Mouse (Mus musculus): ENCODE measurements around the gene Fxyd3. TPM values are rescaled to one million over a fixed set of nuclear protein-coding genes. Genes with fewer than 3 reads are reported as not detected.
A peak's percentile ranks its signal among the peaks of the same experiment; 100 is the strongest.

The Fxyd3 gene
- total RNA-seq, 1 experiment from 2014 or later: not detected

- ATAC-seq (replicated peaks in 1 of 2; ENCODE audit: insufficient read depth in 1 of 2, low FRiP score in 2 of 2, low TSS enrichment in 1 of 2, low read depth in 1 of 2, poor library complexity in 2 of 2, severe bottlenecking in 2 of 2): peak; percentile 54 to 70
Measured at GRCm38 (mm10) chr7:31106166-31106565, 29.7 kb upstream of the Fxyd3 start.

GRCm38 (mm10) chr7:31105061-31105768 lies 28.7 kb upstream of the Fxyd3 start:
- peak in 1 of 2 experiments; percentile 18; a peak in 1 of 4 replicates for ATAC-seq (replicated peaks in 1 of 2; ENCODE audit: insufficient read depth in 1 of 2, low FRiP score in 2 of 2, low TSS enrichment in 1 of 2, low read depth in 1 of 2, poor library complexity in 2 of 2, severe bottlenecking in 2 of 2)

DNA sequence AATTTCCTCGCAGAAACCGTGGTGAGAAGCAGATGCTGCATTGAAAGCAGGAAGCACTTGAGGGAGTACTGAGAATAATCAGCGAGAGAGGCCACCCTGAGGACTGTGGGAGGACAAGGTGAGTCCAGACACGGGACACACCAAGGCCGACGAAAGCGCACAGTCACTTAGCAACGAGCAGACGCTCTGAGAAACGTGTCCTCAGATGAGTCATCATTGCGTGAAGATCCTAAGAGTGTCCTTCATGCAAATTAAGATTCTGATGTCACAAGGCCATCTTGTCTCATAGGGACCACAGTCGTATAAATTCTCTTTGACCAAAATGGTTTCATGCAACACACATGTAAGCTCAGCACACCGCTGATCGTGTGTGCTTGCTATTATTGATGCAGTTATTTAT lies 24.3 kb upstream of the Fxyd3 start:
- ATAC-seq (replicated peaks in 1 of 2; ENCODE audit: insufficient read depth in 1 of 2, low FRiP score in 2 of 2, low TSS enrichment in 1 of 2, low read depth in 1 of 2, poor library complexity in 2 of 2, severe bottlenecking in 2 of 2): no peak

- no peak for ATAC-seq (replicated peaks in 1 of 2; ENCODE audit: insufficient read depth in 1 of 2, low FRiP score in 2 of 2, low TSS enrichment in 1 of 2, low read depth in 1 of 2, poor library complexity in 2 of 2, severe bottlenecking in 2 of 2)
Measured at GRCm38 (mm10) chr7:31099612-31099982, 23.1 kb upstream of the Fxyd3 start.

- ATAC-seq (replicated peaks in 1 of 2; ENCODE audit: insufficient read depth in 1 of 2, low FRiP score in 2 of 2, low TSS enrichment in 1 of 2, low read depth in 1 of 2, poor library complexity in 2 of 2, severe bottlenecking in 2 of 2): no peak
Measured at GRCm38 (mm10) chr7:31098697-31099611, 22.4 kb upstream of the Fxyd3 start.

DNA sequence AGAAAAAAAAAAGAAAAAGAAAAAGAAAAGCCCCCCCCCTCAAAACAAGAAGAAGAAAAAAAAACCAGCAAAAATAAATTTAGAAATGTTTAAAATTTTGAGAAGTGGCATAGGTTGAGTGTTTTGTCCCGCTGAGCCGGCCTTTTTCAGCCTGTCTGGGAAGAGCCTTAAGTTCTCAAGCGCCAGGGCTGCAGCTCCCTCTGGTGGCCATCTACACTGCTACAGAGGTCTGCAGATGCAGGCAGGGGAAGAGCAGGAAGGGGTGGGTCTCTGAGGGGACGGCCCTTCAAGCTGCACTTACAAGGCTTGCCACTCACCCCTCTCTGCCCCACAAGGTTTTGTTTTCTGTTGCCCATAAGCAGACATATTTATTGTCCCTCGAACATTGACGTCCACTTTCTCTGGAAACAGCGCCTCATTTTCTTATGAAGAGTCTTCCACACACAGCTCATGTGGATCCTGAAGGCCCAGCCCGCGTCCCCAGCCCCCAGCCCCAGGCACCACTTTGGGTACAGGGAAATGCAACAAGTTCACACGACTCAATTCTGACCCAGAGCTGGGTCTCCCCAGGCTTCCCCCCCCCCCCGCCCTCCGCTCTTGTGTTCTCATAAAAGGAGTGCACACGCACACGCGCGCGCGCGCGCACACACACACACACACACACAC lies 21.2 kb upstream of the Fxyd3 start:
- peak; percentile 91 to 96 for ATAC-seq (replicated peaks in 1 of 2; ENCODE audit: insufficient read depth in 1 of 2, low FRiP score in 2 of 2, low TSS enrichment in 1 of 2, low read depth in 1 of 2, poor library complexity in 2 of 2, severe bottlenecking in 2 of 2)

DNA sequence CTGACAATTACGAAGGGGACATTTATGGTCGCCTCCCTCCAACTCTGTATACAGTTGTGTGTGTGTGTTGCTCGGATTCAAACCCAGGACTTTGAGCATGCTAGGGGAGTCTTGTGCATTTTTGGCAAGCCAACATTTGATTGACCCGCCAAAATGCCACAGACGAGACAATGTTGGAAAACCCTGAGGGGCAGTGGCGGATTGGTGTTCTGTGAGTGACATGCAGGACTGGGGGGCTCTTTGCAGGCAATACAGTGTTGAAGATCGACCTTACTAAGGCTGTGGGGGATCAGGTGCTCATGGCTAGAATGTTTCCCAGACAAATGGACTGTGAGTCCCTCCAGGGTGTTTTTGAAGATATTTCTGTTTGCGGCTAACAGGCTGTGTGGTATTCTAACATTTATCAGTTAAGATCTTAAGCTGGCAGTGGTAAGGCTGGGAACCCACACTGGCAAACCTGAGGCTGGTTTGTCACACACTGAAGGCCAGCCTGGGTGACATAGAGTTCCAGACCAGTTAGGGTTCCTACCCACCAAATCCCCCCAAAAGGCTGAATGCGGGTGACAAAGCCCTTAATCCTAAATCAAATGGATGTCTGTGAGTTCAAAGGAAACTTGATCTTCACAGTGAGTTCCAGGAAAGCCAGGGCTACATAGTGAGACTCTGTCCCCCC lies 20.5 kb upstream of the Fxyd3 start:
- no peak for ATAC-seq (replicated peaks in 1 of 2; ENCODE audit: insufficient read depth in 1 of 2, low FRiP score in 2 of 2, low TSS enrichment in 1 of 2, low read depth in 1 of 2, poor library complexity in 2 of 2, severe bottlenecking in 2 of 2)

DNA sequence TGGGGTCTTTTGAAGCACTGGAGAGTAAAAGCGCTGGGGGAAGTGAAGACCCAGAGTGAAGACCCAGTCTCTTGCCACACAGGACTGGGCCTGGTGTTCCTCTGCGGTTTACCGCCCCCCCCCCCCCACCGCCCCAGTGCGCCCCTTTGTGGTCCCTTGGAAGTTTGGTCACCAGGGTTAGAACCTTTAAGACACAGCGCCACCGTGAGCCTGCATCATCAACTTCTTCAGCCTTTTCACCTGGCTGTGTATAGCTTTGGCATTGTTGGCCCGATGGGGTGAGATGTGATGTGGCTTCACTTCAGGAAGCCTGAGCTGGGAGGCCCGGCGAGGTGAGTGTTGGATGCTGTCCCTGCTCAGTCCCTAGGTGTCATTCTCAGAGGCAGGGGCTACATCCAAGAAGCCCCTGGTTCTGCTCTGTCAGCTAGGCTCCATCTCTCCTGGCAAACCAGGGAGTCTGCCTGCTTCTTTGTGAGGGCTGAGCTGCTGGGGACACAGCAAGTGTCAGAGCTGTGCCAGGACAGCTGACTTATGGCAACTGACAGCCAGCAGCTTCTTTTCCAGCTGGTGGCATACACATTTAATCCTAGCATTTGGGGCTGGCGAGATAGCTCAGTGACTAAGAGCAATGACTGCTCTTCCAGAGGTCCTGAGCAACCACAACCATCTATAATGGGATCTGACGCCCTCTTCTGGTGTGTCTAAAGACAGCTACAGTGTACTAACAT lies 18.4 kb upstream of the Fxyd3 start:
- ATAC-seq (replicated peaks in 1 of 2; ENCODE audit: insufficient read depth in 1 of 2, low FRiP score in 2 of 2, low TSS enrichment in 1 of 2, low read depth in 1 of 2, poor library complexity in 2 of 2, severe bottlenecking in 2 of 2): peak in 1 of 2 experiments; percentile 23; a peak in 1 of 4 replicates

GRCm38 (mm10) chr7:31089721-31090120 lies 13.2 kb upstream of the Fxyd3 start:
- ATAC-seq (replicated peaks in 1 of 2; ENCODE audit: insufficient read depth in 1 of 2, low FRiP score in 2 of 2, low TSS enrichment in 1 of 2, low read depth in 1 of 2, poor library complexity in 2 of 2, severe bottlenecking in 2 of 2): peak; percentile 91 to 95

DNA sequence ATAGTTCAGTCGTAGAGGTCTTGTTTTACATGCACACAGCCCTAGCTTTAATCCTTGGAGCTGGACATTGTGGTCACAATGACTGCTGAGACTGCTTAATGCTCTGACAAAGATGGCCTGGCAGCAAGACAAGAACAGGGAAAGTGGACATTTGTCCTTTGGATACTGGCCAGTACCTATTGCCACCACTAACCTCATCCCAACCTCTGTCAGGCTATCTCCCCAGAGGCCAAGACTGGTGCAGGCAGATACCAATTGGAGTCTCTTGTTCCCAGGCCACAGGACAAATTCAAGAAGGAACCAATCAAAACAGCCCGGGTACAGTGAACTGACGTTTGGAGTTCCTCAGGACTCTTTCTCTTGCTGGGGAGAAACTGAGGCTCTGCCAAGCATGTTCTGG lies 11.7 kb upstream of the Fxyd3 start:
- ATAC-seq (replicated peaks in 1 of 2; ENCODE audit: insufficient read depth in 1 of 2, low FRiP score in 2 of 2, low TSS enrichment in 1 of 2, low read depth in 1 of 2, poor library complexity in 2 of 2, severe bottlenecking in 2 of 2): no peak

GRCm38 (mm10) chr7:31087262-31087661 lies 10.8 kb upstream of the Fxyd3 start:
- ATAC-seq (replicated peaks in 1 of 2; ENCODE audit: insufficient read depth in 1 of 2, low FRiP score in 2 of 2, low TSS enrichment in 1 of 2, low read depth in 1 of 2, poor library complexity in 2 of 2, severe bottlenecking in 2 of 2): no peak

DNA sequence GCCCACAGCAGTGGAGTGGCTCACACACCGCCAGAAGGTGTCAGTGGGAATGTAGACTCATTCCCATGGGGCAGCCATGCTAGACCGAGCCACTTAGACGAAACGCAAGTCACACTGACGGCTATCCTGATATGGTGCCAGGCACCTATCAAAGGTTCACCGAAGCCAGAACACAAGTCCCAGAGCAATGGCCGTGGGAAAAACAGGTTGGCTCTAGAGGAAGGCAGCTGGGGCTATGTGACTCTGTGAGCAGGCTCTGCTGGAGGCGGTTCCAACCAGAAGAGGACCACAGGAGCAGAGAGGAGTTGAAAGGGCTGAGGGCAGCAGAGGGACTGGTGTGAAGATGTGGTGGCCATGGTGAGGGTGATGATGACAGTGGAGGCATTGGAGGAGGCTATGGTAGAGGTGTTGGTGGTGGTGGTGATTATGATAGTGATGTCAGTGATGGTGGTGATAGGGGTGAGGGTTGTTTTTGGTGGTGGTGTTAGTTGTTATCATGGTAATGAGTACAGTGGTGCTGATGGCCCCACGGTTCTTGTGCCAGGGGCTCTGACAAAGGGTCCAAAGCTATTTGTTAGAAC lies 9.8 kb upstream of the Fxyd3 start:
- ATAC-seq (replicated peaks in 1 of 2; ENCODE audit: insufficient read depth in 1 of 2, low FRiP score in 2 of 2, low TSS enrichment in 1 of 2, low read depth in 1 of 2, poor library complexity in 2 of 2, severe bottlenecking in 2 of 2): no peak

- ATAC-seq (replicated peaks in 1 of 2; ENCODE audit: insufficient read depth in 1 of 2, low FRiP score in 2 of 2, low TSS enrichment in 1 of 2, low read depth in 1 of 2, poor library complexity in 2 of 2, severe bottlenecking in 2 of 2): no peak
Measured at GRCm38 (mm10) chr7:31085171-31085570, 8.7 kb upstream of the Fxyd3 start.

DNA sequence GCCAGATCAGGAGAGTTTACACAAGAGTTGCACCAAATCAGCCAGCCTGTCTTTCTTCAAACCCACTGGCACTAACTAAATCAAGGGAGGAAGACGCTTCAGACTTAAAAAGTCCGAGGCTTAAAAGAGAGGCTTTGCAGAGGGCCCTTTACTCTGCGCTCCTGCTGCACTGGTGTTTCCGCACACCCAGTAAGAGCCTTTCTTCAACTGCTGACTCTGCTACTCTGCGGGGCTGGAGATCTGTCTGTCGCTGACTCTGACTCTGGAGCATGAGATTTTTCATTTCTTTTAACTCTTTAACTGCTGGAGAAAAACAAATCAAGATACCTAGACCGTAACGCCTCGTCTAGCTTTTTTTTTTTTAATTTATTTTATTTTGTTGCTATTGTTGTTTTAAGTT lies 7.6 kb upstream of the Fxyd3 start:
- no peak for ATAC-seq (replicated peaks in 1 of 2; ENCODE audit: insufficient read depth in 1 of 2, low FRiP score in 2 of 2, low TSS enrichment in 1 of 2, low read depth in 1 of 2, poor library complexity in 2 of 2, severe bottlenecking in 2 of 2)

DNA sequence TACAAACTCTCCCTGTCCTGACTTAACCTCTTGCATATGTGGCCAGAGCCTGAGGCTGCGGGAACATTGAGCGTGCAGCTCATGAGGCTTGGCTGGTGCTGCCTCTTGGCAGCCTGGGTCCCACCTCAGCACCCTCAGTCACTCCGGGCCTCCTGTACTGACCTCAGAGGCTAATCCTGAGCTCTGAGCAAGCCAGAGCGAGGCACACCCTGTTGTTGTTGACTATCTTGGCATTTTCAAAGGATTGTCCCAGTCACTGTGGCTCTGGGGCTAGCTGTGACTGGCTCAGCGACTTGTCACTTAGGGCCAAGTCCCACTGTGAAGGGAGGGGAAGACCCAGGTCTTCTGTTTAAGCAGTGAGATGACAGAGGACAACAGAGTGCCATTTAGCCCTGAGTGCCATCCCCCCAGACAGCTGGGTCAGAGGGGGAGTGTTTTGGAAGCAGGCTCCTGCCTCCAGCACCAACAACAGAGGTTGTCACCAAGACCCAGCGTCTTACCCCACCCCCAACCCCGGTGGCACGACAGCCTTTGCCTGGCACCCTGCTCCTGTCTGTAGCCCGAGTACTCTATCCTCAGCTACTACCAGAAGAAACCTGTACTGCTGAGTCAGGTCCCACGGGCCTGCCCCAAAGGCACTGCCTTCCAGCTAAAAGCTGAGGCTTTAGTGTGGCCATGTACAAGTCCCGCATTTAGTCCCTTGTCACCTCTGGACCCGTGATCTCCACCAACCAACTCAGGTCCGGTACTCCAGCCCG lies 6.5 kb upstream of the Fxyd3 start:
- no peak for ATAC-seq (replicated peaks in 1 of 2; ENCODE audit: insufficient read depth in 1 of 2, low FRiP score in 2 of 2, low TSS enrichment in 1 of 2, low read depth in 1 of 2, poor library complexity in 2 of 2, severe bottlenecking in 2 of 2)

- ATAC-seq (replicated peaks in 1 of 2; ENCODE audit: insufficient read depth in 1 of 2, low FRiP score in 2 of 2, low TSS enrichment in 1 of 2, low read depth in 1 of 2, poor library complexity in 2 of 2, severe bottlenecking in 2 of 2): no peak
Measured at GRCm38 (mm10) chr7:31082106-31082505, 5.6 kb upstream of the Fxyd3 start.
